Mouse (Mus musculus): ENCODE data around the gene Cs. TPM values are rescaled to one million over a fixed set of nuclear protein-coding genes. Genes with fewer than 3 reads are reported as not detected.

Gene Cs
- 150 and 164 TPM in 2 replicates for polyA plus RNA-seq (2015; fragmentation: Nextera tagmentation; extraction: Ambion mirVana)

DNA sequence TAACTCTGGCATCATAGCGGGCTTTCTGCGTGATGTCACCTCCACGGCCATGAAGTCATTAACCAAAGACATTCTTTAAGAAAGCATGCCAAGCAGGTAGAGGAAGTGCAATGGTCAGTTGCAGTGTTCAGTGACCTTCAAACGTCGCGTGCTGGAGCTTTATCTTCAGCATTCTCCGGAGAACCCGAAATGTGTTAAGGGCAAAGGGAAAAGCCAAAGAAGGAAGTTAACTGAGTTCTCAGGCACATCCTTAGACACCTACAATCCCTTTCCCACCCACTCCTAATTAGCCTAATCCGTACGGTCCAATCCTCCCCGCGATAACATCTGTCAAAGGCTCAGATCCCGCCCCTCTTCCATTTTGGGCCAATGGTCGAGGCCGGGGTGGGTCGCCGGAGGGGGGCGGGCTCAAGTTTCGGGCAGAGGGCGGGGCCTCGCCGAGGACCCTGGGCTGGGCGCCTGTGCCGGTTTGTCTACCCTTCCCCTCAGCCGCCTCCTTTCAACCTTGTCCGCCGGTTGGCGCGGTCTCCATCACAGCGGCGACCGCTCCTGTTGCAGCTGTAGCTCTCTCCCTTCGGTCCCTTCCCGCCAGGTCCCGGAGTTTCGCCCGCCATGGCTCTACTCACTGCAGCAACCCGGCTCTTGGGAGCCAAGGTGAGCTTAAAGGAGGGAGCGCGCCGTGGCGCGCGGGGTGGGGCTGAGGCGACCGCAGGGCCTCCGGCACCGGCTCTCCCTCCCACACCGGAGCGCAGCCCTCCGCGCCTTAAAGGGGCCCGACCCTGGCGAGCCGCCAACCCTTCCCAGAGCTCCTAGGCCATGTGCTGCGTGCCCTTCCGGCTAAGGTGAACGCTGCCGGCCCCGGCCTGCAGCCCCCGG, at the start of gene Cs:
Gene Cs (plus strand): TSS at position 429 of the 876 bp plus-strand sequence.

DNA sequence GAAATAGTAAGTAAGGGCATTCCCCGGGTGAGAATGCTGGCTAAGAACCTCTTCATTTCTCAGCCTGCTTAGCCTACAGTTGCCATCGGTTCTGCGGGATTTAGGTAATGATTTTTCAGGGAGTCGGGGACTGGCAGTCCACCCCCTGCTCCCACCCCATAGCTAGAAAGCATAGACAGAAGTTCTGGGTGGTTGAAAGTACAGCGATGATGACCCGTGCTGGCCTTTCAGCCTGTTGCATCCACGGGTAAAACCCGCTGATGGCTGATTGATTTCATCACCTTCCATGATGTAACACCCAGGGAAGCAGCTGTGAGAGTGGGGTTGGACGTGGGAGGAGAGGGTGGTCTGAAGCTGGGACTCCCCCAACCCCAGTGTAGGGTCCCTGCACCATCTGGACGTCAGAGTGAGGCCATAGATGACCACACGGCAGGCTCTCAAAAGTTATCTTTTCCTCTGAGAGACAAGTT, 38.8 kb upstream of the Cs start, which contains the start of gene Il23a:
Gene Il23a (minus strand): TSS at position 51 of the 470 bp plus-strand sequence.

DNA sequence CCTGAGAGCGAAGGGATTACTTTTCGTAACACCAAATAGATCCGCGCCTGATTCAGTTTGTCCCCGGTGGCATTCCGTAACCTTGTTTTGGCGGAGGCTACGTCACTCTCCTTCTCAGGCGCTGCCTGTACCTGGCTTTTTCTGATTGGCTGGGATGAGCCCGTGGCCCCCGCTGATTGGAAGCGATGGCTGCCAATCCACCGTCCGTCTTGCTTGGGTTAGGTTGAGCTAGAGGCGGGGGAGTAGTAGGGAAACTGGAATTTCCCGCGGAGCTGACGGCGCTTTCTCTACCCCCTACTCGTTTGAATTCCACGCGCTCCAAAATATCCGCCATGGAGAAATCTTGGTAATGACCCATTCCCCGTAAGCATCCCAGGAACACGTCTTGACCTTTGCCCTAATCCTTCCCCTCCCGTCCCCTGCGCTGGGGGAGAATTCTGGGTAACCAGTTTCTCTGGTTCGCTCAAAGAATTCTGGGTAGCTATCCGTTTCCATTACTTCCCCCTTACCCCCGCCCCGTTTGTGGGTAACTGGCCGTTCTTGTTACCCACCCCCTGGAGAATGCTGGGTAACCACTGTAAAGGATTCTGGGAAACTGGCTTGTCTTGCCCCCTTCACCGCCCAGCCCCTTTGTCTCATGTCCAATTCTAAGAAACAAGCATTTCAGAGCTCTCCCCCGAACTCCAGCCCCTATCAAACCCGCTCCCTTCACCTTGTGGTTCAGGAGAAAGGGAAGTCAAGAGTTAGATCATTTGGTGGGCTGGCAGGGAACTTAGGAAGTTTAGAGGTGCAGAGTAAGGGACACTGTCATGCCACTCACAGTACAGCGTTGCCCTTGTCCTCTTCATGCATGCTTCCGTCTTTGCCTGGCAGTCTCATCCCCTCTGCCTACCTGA, 34.2 kb upstream of the Cs start, which contains the start of gene Pan2:
Gene Pan2 (plus strand): TSS at position 210 of the 896 bp plus-strand sequence.

DNA sequence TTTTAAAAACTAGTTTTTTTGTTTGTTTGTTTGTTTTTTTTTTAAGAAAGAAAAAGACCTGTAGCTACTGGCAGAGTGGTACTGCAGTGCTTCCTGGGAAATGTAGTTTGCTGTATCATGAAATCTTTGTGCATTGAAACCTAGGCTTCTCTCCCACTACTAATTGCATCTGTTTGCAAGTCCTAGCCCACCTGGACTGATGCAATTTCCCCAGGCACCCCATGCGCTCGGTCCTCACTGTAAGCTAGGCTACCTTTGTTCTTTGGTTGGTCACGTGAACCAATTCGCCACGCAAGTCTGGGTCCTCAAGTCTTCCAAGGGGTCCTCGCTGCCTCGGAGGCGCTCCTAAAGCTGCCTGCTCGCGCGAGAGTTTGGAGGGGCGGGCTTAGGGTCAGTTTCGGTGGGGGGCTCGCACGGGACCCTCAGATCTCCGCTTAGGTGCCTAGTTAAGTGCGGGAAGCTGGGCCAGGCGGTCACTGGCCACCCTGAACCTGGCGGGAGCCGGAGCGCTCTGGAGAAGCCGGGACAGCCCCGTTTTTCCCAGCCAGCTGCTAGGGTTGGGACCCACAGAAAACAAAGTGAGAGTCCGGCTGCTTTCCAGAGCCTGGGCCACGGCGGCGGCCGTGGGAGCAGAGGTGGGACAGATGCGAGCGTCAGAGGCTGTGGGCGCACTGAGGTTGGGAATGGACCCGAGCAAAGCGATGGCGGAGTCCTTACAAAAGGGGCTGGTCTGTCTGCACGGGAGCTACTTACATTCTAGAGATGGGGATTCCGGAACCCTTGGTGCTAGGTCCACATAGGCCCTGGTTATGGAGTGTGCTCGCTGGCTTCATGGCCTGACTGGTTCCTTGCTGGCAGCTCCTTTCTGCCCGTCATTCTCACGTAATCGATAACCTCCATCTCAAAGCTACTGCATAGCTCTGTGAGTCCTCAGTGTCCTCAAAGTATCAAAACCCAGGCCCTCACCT, 15.1 kb upstream of the Cs start, which contains the start of gene Cnpy2:
Gene Cnpy2 (plus strand): TSS at position 319 of the 968 bp plus-strand sequence.

DNA sequence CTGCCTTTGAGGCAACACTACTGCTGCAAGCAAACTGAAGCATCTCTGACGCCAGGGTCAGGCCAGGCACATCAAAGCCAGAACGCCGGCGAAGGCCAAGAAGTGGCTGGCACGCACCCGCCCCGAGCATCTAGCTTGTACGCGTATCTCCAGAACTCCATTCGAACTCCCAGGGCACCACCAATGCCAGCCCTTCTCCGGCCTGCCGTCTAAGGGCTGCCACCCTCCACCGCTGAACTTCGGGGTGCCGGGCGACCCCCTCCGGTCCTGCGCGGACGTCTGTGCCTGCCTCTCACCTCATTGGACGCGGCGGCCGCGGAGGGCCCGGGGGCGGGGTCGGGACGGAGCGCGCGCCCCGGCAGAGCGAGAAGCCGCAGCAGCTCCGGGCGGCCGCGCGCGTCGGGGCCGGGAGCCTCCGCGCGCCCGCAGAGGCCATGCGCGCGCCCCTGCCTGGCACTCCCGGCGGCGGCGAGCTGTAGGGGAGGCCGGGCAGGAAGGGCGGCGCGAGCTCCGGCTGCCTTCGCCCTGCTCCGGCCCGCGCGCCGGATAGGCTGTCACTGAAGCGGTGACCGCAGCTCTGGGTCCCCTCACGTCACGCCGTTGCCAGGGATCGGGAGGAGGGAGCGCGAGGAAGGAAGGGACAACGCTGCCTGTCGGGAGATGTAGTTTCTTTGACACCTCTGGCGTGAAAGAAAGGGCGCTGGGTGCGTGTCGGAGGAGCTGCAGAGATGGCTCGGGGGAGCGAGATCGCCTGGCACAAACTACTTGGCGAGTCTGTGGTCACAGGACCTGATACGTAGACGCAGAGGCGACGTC, 31.1 kb downstream of the Cs start, which contains the start of gene Coq10a:
Gene Coq10a (minus strand): TSS at position 596 of the 816 bp plus-strand sequence.

DNA sequence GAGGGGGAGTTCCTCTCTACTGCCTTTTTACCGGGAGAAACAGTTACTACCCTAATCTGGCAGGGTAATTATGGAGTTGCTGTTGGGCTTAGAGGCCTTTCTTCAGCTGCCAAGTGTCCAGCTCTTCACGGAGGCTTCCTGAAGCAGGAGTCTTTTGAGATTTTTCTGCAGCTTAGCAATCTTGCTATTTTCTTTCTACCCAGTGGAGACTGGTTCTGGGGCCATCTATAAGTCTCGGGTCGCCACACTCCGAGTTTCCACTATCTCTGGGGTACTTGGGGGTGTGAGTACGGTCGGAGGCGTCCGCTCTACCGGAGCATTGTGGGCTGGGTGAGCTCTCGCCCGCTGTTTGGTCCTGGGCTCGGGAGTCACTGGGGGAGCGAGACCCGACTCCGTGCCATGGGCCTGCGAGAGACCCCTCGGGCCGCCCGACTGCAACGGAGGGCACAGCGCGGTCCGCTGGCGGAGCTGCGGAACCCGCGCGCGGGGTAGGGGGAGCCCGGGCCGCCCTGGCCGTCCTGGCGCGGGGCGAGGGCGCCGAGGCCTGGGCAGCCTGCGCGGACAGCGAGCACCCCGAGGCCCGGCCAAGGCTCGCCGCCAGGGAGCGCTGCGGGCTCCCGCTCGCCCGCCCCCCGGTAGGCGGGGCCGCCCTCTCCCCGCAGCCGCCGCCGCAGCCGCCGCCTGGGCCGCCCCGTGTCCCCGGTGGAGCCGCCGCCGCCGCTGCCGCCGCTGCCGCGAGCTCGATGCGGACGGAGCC, 39.1 kb downstream of the Cs start, which contains the start of gene Ankrd52:
Gene Ankrd52 (plus strand): TSS at position 661 of the 757 bp plus-strand sequence.

DNA sequence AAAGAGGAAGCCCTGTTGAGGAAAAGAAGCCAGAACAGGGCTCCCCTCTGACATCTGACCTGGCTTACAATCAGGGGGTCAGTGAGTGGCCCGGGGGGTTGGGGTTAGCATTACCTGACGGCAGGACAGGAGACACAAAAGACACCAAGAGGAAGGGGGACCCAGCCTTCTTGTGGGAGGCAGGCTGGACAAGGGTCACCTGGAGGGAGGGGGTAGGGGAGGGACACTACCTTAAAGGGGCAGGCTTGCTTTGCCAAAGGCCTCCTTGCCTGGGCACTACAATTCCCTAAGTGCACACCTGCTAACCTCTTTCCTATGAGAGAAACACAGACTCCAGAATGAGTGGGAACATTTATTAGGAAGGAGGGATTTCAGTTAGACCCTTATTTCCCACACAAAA, 63.5 kb downstream of the Cs start, which contains the start of gene Slc39a5:
Gene Slc39a5 (minus strand): TSS at position 174 of the 400 bp plus-strand sequence.

DNA sequence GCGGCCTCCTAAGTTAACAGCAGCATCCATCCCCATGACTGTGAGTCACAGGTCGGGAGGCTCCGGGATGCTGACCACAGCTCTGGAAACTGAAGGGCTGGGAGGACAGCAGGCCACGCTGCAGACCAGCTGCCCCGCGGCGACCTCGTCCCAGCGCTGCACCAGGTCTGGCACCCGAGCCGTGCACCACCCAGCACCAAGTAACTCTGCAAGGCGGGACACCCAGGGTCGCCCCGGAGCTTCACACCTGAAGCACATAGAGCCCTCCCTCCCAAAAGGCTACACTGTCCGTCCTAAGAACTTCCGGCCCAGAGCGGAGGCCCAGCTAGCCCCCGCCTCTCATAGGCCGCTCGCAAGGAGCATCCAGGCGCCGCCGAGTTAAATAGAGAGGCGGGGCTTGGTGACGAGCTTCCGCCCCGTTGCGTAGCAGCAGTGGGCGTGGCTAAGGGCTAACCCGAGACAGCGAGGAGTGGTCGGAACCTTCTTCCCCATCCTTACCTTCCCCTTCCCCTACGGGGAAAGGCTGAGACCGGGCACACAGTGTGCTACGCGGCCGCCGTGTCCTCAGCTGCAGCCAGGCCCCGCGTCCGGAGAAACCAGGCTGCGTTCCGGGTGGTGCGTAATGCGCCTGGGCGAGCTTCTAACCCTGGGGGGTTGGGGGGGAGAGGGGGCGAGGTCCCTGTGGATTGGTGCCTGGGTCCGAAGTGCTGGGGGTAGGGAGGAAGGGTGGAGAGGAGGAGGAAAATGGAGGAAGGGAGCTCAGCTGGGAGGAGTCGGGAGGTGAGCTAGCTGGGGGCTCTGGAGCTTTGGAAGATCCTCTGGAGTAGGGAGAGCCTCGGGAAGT, 73.9 kb downstream of the Cs start, which contains the start of the genes Nabp2 and Rnf41:
Gene Nabp2 (minus strand): TSS at position 282 of the 844 bp plus-strand sequence.
Gene Rnf41 (plus strand): TSS at position 447 of the 844 bp plus-strand sequence.

Small RNA genes lying within 50 kb of the gene (microRNA-seq; reads per million reads assigned to microRNA genes)
- gene Gm25361 (not detected), gene Gm26308 (not detected), gene Mir6914 (not detected), gene Mir6915 (not detected)

Other genes starting within 250 kb of the Cs start
- 6.9 and 7.2 TPM in 2 replicates for gene Baz2a, start 246.2 kb upstream of the Cs start, polyA plus RNA-seq (2015; fragmentation: Nextera tagmentation; extraction: Ambion mirVana)
- gene Rbms2, start 157.4 kb upstream of the Cs start, polyA plus RNA-seq (2015; fragmentation: Nextera tagmentation; extraction: Ambion mirVana) = 28.2 and 31.3 TPM in 2 replicates
- 0.37 and 0.49 TPM in 2 replicates for gene Gls2, start 143.3 kb upstream of the Cs start, polyA plus RNA-seq (2015; fragmentation: Nextera tagmentation; extraction: Ambion mirVana)
- gene Spryd4, start 125.9 kb upstream of the Cs start, polyA plus RNA-seq (2015; fragmentation: Nextera tagmentation; extraction: Ambion mirVana) = 20.3 and 21.2 TPM in 2 replicates
- gene Mip, start 111.9 kb upstream of the Cs start, polyA plus RNA-seq (2015; fragmentation: Nextera tagmentation; extraction: Ambion mirVana) = not detected in 2 replicates
- 10.5 and 13.6 TPM in 2 replicates for gene Timeless, start 105.7 kb upstream of the Cs start, polyA plus RNA-seq (2015; fragmentation: Nextera tagmentation; extraction: Ambion mirVana)
- 0.12 TPM in 1 of 2 replicates, not detected in the other for gene Apon, start 83.6 kb upstream of the Cs start, polyA plus RNA-seq (2015; fragmentation: Nextera tagmentation; extraction: Ambion mirVana)
- gene Apof, start 69.1 kb upstream of the Cs start, polyA plus RNA-seq (2015; fragmentation: Nextera tagmentation; extraction: Ambion mirVana) = 0.46 and 1.4 TPM in 2 replicates
- 10.9 and 12.7 TPM in 2 replicates for gene Stat2, start 67.2 kb upstream of the Cs start, polyA plus RNA-seq (2015; fragmentation: Nextera tagmentation; extraction: Ambion mirVana)
- not detected in 2 replicates for gene Il23a, start 39.0 kb upstream of the Cs start, polyA plus RNA-seq (2015; fragmentation: Nextera tagmentation; extraction: Ambion mirVana)
- 11.6 and 12.1 TPM in 2 replicates for gene Pan2, start 34.4 kb upstream of the Cs start, polyA plus RNA-seq (2015; fragmentation: Nextera tagmentation; extraction: Ambion mirVana)
- gene Cnpy2, start 15.3 kb upstream of the Cs start, polyA plus RNA-seq (2015; fragmentation: Nextera tagmentation; extraction: Ambion mirVana) = 170 and 182 TPM in 2 replicates
- 16.9 TPM in 2 replicates for gene Coq10a, start 31.3 kb downstream of the Cs start, polyA plus RNA-seq (2015; fragmentation: Nextera tagmentation; extraction: Ambion mirVana)
- 6.7 and 7.2 TPM in 2 replicates for gene Ankrd52, start 39.4 kb downstream of the Cs start, polyA plus RNA-seq (2015; fragmentation: Nextera tagmentation; extraction: Ambion mirVana)
- 0.06 TPM in 1 of 2 replicates, not detected in the other for gene Slc39a5, start 63.5 kb downstream of the Cs start, polyA plus RNA-seq (2015; fragmentation: Nextera tagmentation; extraction: Ambion mirVana)
- gene Nabp2, start 73.8 kb downstream of the Cs start, polyA plus RNA-seq (2015; fragmentation: Nextera tagmentation; extraction: Ambion mirVana) = 51.6 and 55.2 TPM in 2 replicates
- gene Rnf41, start 73.9 kb downstream of the Cs start, polyA plus RNA-seq (2015; fragmentation: Nextera tagmentation; extraction: Ambion mirVana) = 26.1 and 26.5 TPM in 2 replicates
- gene Smarcc2, start 121.5 kb downstream of the Cs start, polyA plus RNA-seq (2015; fragmentation: Nextera tagmentation; extraction: Ambion mirVana) = 25.9 and 32.1 TPM in 2 replicates
- 9,114 and 9,500 TPM in 2 replicates for gene Myl6, start 156.4 kb downstream of the Cs start, polyA plus RNA-seq (2015; fragmentation: Nextera tagmentation; extraction: Ambion mirVana)
- 3.1 and 3.2 TPM in 2 replicates for gene Myl6b, start 161.0 kb downstream of the Cs start, polyA plus RNA-seq (2015; fragmentation: Nextera tagmentation; extraction: Ambion mirVana)
- gene Esyt1, start 188.1 kb downstream of the Cs start, polyA plus RNA-seq (2015; fragmentation: Nextera tagmentation; extraction: Ambion mirVana) = 35.3 and 39.3 TPM in 2 replicates
- gene Zc3h10, start 210.0 kb downstream of the Cs start, polyA plus RNA-seq (2015; fragmentation: Nextera tagmentation; extraction: Ambion mirVana) = 6.9 and 8.0 TPM in 2 replicates
- gene Rpl41, start 211.6 kb downstream of the Cs start, polyA plus RNA-seq (2015; fragmentation: Nextera tagmentation; extraction: Ambion mirVana) = 3,278 and 3,571 TPM in 2 replicates
- 97.3 and 100 TPM in 2 replicates for gene Pa2g4, start 228.3 kb downstream of the Cs start, polyA plus RNA-seq (2015; fragmentation: Nextera tagmentation; extraction: Ambion mirVana)

All from urinary bladder, postnatal 0 days (tissue).